Mouse (Mus musculus) kidney, postnatal 36 days (tissue): ENCODE measurements at regions not wholly inside any gene's neighbourhood (a gene's known extent, or its start where the extent isn't known, plus 50 kb on each side); places are given as distances from the start of the nearest gene placed in this dataset.
A peak's percentile ranks its signal among the peaks of the same experiment; 100 is the strongest.

ENCODE experiments used
- DNase-seq, 2 experiments: peaks; one replicate each; pipeline ENCODE4 v3.0.0; 2021 to 2022; ENCODE audit warnings: mixed read lengths in 2 of 2

DNA sequence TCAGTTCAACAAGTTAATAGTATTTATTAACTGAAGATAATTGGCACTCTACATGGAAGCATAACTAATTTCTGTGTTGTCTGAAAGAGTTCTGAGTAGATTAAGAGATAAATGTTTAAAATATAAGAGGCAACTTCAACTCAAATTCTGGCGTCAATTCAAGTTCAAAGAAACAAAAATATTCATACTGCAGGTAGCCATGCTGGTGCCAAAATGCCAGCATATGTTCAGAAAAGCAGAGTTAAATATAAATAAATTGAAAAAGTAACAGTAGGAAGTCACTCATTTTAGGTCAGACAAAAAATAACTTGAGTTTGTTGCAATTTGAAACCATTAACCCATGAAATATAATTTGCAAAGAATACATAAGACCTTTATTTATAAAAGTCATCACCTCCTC, 1786.5 kb downstream of the Olfm4 start:
- DNase-seq = no peak

DNA sequence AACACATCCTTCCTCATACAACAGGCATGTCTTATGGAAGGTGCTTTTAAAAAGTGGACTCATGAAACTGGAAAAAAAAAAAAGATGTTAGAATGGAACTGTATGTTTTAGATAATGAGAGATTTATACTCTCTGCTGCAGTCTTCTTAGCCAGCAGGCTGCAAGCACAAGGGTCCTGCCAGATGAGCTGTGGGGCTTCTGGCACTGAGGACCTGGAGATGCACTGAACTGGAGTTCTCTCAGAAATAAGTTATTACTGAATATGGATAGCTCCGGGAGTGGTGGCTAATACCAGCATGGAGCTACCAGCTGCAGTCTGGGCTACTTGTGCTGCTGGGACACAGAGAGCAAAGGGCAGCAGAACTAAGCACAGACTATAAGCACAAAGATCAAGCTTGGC, 1787.9 kb downstream of the Olfm4 start:
- peak in 1 of 2 experiments; percentile 4 for DNase-seq

DNA sequence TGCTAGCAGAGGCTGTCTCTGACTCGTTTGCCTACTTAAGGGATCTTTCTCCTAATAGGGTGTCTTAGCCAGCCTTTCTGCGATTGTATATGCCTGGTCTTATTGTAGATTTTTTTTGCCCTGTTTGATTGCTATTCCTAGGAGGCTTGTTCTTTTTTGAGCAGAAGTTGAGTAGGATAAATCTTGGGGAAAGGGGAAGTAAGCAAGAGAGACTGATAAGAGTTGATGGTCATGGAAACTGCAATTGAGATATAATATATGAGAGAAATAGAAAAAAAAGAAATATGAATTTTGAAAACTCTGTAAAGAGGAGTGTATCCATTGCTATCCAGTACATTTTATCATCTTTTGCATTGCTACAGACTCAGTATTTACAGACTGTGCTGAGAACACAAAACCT, 1805.0 kb downstream of the Olfm4 start:
- DNase-seq = no peak

DNA sequence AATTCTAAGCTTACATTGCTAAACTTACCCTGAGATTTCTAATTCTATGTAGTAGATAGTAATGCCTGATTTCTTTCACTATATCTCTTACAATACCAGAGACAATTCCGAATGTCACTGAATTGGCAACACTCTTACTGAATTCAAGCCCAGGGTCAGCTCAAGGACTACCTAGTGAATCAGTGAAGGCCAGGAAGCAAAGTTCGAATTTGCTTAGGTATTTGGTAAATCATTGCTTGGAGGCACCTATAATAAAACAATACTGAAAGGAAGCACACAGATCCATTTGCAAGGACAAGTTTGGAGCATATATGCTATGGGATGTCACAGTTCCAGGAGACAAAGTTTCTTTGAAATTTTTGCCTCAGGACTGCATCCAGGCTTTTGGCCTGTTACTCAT, 1839.9 kb downstream of the Olfm4 start:
- DNase-seq = peak; percentile 13 to 28

DNA sequence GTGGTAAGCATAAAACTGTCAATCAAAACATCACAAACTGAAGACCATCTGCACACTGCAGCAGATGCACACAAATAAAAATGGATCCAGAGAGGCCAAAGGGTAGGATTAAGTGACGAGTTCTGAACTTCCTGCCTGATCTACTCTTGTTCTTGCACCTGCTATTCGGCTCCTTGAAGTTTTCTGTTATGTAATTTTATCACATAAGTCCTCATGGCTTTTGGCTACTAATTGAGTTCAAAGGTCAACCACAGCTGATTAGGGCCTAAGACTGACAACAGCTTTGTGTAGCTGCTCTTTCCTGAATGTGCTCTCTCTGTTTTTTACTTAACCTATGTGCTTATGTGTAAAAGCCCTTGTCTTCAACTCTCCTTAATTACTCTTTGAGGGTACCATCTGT, 1874.7 kb downstream of the Olfm4 start:
- DNase-seq = no peak

DNA sequence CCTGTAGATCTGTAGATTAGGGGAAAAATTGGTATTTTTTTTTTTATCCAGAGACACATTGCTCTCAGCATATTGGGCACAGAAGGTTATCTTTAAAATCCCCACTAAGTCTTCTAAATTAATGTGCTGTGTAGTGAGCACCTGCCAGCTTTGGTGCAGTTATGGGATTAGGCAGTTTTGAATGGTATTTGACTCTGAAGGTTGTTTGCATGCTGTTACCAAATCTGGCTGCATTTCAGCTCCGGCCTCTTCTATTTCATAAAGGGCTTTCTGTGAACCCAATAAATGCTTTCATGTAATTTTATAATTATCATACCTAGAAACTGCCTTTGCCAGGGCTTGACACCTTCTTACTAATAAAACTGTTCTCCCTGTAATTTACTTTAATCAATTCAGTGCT, 1886.5 kb downstream of the Olfm4 start:
- no peak for DNase-seq
